Mouse (Mus musculus) intestine, postnatal 0 days (tissue): ENCODE data around the gene Sap18. TPM values are rescaled to one million over a fixed set of nuclear protein-coding genes. Genes with fewer than 3 reads are reported as not detected.
"Not testable (repeated sequence)": the region's sequence is repeated elsewhere in the genome, so short reads cannot be mapped to it uniquely, and the experiment has no call there.

ENCODE experiments used
- ATAC-seq: fragments of 200-750 bp; cut with Nextera tagmentation; 2 replicates; pipeline ENCODE4 v1.8.0; 2017; ENCODE audit warnings: mild to moderate bottlenecking, moderate TSS enrichment, moderate library complexity
- H3K27ac ChIP-seq: fragments of 300-500 bp; sonication (generic); 2 replicates; pipeline ENCODE4 v1.5.1; 2014; ENCODE audit warnings: mild to moderate bottlenecking, low read depth, low read length, moderate library complexity
- H3K27me3 ChIP-seq: fragments of 300-500 bp; sonication (generic); replicated peaks from 2 replicates; pipeline ENCODE4 v1.6.1; 2014; ENCODE audit warnings: low read length, mixed read lengths; ENCODE audit not compliant: control insufficient read depth, insufficient read depth
- H3K36me3 ChIP-seq: fragments of 300-500 bp; sonication (generic); 2 replicates; pipeline ENCODE4 v1.6.1; 2014; ENCODE audit warnings: mild to moderate bottlenecking, moderate library complexity; ENCODE audit not compliant: control insufficient read depth, insufficient read depth
- H3K4me1 ChIP-seq: fragments of 300-500 bp; sonication (generic); replicated peaks from 2 replicates; pipeline ENCODE4 v1.6.1; 2014; ENCODE audit warnings: antibody characterized with exemption, low read length, mixed read lengths; ENCODE audit not compliant: control insufficient read depth, insufficient read depth
- H3K4me2 ChIP-seq: fragments of 300-500 bp; sonication (generic); replicated peaks from 2 replicates; pipeline ENCODE4 v1.6.1; 2014; ENCODE audit warnings: low read depth, mild to moderate bottlenecking, moderate library complexity
- H3K4me3 ChIP-seq: fragments of 300-500 bp; sonication (generic); 2 replicates; pipeline ENCODE4 v1.5.1; 2014; ENCODE audit warnings: low read depth, low read length
- H3K9ac ChIP-seq: fragments of 300-500 bp; sonication (generic); 2 replicates; pipeline ENCODE4 v1.6.1; 2014; ENCODE audit warnings: mild to moderate bottlenecking, low read depth, low read length
- H3K9me3 ChIP-seq: fragments of 300-500 bp; sonication (generic); 2 replicates; pipeline ENCODE4 v1.6.1; 2016; ENCODE audit warnings: mixed run types; ENCODE audit not compliant: control insufficient read depth
- CTCF ChIP-seq: sonication (generic); IDR thresholded peaks from 2 replicates; pipeline ENCODE4 v1.5.1; 2016; ENCODE audit warnings: low read depth, mild to moderate bottlenecking, control low read depth, antibody characterized with exemption, moderate library complexity
- WGBS: fragments of 180-500 bp; shearing (Covaris S2); extraction: QIAGEN DNeasy Blood & Tissue Kit; methylation state at CpG from one replicate; pipeline ENCODE4 v1.1.7; 2014; 5-methylcytosine and 5-hydroxymethylcytosine counted together
- polyA plus RNA-seq: library from polyadenylated mRNA; unstranded; fragments of >200 nt; fragmentation: Nextera tagmentation; extraction: Ambion mirVana; gene quantifications from 2 replicates; pipeline ENCODE4 v1.2.1, GENCODE M21; 2015

Gene Sap18
- 11.1 and 11.9 TPM in 2 replicates for polyA plus RNA-seq

GRCm38 (mm10) chr14:57797991-57798931 is at the start of gene Sap18:
Gene Sap18 (plus strand): TSS chr14:57798180.
- 0 out of 2 replicates have a peak, but pooled peaks have one; percentile 4 for TF ChIP-seq CTCF
- H3K4me1 ChIP-seq = no peaks in the 10 kb centered on the region

GRCm38 (mm10) chr14:57749501-57749900 is 48.5 kb upstream of the Sap18 start:
- WGBS = 72% methylated on average over 2 of the region's 2 CpGs
- Histone ChIP-seq H3K36me3 (no peaks in the 10 kb centered on the region), H3K4me2 (no peak overlapping the region), H3K9me3 (no peaks in the 10 kb centered on the region), H3K27ac (no peak overlapping the region), H3K4me3 (no peak overlapping the region), H3K27me3 (no peaks in the 10 kb centered on the region), H3K9ac (no peak overlapping the region), H3K4me1 (0 out of 2 replicates have a peak, but pooled peaks cover 4% of the 10 kb centered on the region)
- no peak for ATAC-seq
- no peak for TF ChIP-seq CTCF

More at GRCm38 (mm10) chr14:57797991-57798931, at the start of gene Sap18:
- Histone ChIP-seq H3K4me2 (peak within 1 kb of the TSS; percentile 85), H3K9me3 (no peaks in the 10 kb centered on the region), H3K36me3 (peaks cover 14% of the 10 kb centered on the region), H3K27ac (peak within 1 kb of the TSS; percentile 71), H3K27me3 (no peaks in the 10 kb centered on the region), H3K4me3 (peak within 1 kb of the TSS; percentile 60), H3K9ac (peak within 1 kb of the TSS; percentile 64)
- ATAC-seq = peak; percentile 98
- under 1% methylated on average over 90 of the region's 99 CpGs for WGBS

- not testable (repeated sequence) for H3K4me3 ChIP-seq, ATAC-seq, H3K4me1 ChIP-seq, H3K9ac ChIP-seq, H3K27ac ChIP-seq, H3K36me3 ChIP-seq, H3K27me3 ChIP-seq, H3K9me3 ChIP-seq, H3K4me2 ChIP-seq
These were observed 47.0 kb upstream of the Sap18 start for GRCm38 (mm10) chr14:57751006-57751405.

- Histone ChIP-seq H3K9ac (no peak overlapping the region), H3K4me1 (no peaks in the 10 kb centered on the region), H3K27me3 (no peaks in the 10 kb centered on the region), H3K27ac (peak overlapping the region; percentile 54), H3K9me3 (no peaks in the 10 kb centered on the region), H3K4me2 (no peak overlapping the region), H3K4me3 (no peak overlapping the region), H3K36me3 (no peaks in the 10 kb centered on the region)
- no peak for TF ChIP-seq CTCF
- WGBS = 31% methylated on average over 9 of the region's 9 CpGs
- no peak for ATAC-seq
These were observed 44.5 kb upstream of the Sap18 start for GRCm38 (mm10) chr14:57753351-57753992.

- TF ChIP-seq CTCF = no peak
- no peak overlapping the region for H3K9ac ChIP-seq
- WGBS = 91% methylated on average over 2 of the region's 2 CpGs
These were observed 42.3 kb upstream of the Sap18 start for GRCm38 (mm10) chr14:57755661-57756060.

GRCm38 (mm10) chr14:57756094-57756493 is 41.9 kb upstream of the Sap18 start:
- H3K4me2 ChIP-seq = no peak overlapping the region
- H3K9me3 ChIP-seq = no peaks in the 10 kb centered on the region
- 60% methylated on average over 4 of the region's 4 CpGs for WGBS
- H3K9ac ChIP-seq = no peak overlapping the region
- no peak overlapping the region for H3K27ac ChIP-seq
- TF ChIP-seq CTCF = no peak
- no peak overlapping the region for H3K4me3 ChIP-seq
- H3K4me1 ChIP-seq = no peaks in the 10 kb centered on the region
- H3K36me3 ChIP-seq = no peaks in the 10 kb centered on the region
- no peak for ATAC-seq
- H3K27me3 ChIP-seq = no peaks in the 10 kb centered on the region

More at GRCm38 (mm10) chr14:57755661-57756060, 42.3 kb upstream of the Sap18 start:
- Histone ChIP-seq H3K4me3 (no peak overlapping the region), H3K27me3 (no peaks in the 10 kb centered on the region), H3K36me3 (no peaks in the 10 kb centered on the region), H3K4me1 (no peaks in the 10 kb centered on the region), H3K9me3 (no peaks in the 10 kb centered on the region), H3K27ac (no peak overlapping the region), H3K4me2 (no peak overlapping the region)
- ATAC-seq = no peak
